Mouse (Mus musculus): Measurements from ENCODE around the gene Zscan10. TPM values are rescaled to one million over a fixed set of nuclear protein-coding genes. Genes with fewer than 3 reads are reported as not detected.

The Zscan10 gene
- polyA plus RNA-seq, 1 experiment from 2014 or later, result not detected

DNA sequence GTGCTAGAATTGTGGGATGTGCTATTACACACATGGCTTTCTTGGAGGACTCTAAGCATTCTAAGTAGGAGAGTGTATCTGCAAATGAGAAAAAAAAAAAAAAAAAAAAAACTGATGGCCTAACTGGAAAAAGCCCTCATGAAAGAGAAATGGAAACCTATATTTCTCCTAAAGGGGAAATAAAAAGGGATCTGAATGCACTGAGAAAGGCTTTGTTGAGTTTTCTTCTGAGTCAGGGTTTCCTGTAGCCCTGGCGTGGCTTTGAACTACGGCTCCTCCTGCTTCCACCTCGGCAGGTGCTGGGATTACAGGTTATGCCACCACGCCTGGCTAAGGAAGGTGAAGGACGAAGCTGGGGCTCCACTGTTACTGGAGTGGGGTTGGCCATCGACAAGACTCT, 53.3 kb downstream of the Zscan10 start:
- 55% methylated on average over 6 of the region's 6 CpGs for WGBS
- no peak for ATAC-seq (ENCODE audit: insufficient number of reproducible peaks, low FRiP score)
- Histone ChIP-seq H3K9me3 (replicated peaks) (no peaks in the 10 kb centered on the region), H3K27ac (ENCODE audit: poor library complexity, severe bottlenecking) (no peak overlapping the region), H3K4me2 (no peak overlapping the region), H3K9ac (no peak overlapping the region), H3K27me3 (replicated peaks) (peaks cover 17% of the 10 kb centered on the region), H3K36me3 (no peaks in the 10 kb centered on the region), H3K4me1 (replicated peaks) (no peaks in the 10 kb centered on the region), H3K4me3 (no peak overlapping the region)

DNA sequence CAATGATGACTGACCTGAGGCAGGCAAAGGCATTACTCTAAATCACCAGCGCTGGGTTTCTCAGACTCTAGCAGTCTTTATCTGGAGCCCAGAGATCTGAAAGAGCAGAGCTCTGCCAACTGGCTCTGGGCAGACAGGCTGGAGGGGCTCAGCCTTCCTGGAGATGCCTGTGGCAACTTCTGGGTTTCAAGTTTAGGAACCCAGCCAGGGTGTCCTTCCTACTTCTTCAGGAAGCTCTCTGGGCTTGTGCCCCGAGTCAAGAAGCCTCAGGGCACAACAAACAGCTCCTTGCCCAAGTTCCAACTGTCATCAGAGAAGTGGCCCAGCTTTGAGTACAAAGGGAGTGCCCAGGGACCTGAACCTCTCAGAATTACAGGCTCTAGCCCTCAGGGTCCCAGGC, 53.8 kb downstream of the Zscan10 start:
- Histone ChIP-seq H3K4me1 (replicated peaks) (no peaks in the 10 kb centered on the region), H3K9me3 (replicated peaks) (no peaks in the 10 kb centered on the region), H3K27ac (ENCODE audit: poor library complexity, severe bottlenecking) (no peak overlapping the region), H3K27me3 (replicated peaks) (peaks cover 22% of the 10 kb centered on the region), H3K36me3 (no peaks in the 10 kb centered on the region), H3K4me3 (no peak overlapping the region), H3K9ac (no peak overlapping the region), H3K4me2 (no peak overlapping the region)
- ATAC-seq (ENCODE audit: insufficient number of reproducible peaks, low FRiP score), result no peak
- WGBS, result 66% methylated on average over 2 of the region's 2 CpGs

DNA sequence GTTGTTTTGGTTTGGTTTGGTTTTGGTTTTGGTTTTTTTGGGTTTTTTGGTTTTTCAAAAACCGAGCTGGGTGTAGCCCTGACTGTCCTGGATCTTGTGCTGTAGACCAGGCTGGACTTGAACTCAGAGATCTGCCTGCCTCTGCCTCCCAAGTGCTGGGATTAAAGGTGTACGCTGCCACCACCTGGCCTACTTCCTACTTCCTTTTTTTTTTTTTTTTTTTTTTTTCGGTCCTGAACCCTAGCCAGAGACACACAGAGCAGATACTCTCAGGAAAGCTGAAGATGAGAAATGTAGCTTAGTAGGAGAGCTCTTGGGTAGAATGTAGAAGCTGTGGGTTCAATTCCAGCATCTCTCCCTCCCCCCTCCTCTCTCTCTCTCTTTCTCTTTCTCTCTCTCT, 57.8 kb downstream of the Zscan10 start:
- H3K36me3 ChIP-seq, result no peaks in the 10 kb centered on the region
- peaks cover 7% of the 10 kb centered on the region; the same call in 1 of the 2 replicates for H3K4me1 ChIP-seq (replicated peaks)
- no peak for ATAC-seq (ENCODE audit: insufficient number of reproducible peaks, low FRiP score)
- H3K9me3 ChIP-seq (replicated peaks), result no peaks in the 10 kb centered on the region
- peaks cover 61% of the 10 kb centered on the region for H3K27me3 ChIP-seq (replicated peaks)
- H3K9ac ChIP-seq, result no peak overlapping the region
- 71% methylated on average over 3 of the region's 3 CpGs for WGBS
- no peak overlapping the region for H3K4me3 ChIP-seq
- H3K4me2 ChIP-seq, result no peak overlapping the region
- H3K27ac ChIP-seq (ENCODE audit: poor library complexity, severe bottlenecking), result no peak overlapping the region

DNA sequence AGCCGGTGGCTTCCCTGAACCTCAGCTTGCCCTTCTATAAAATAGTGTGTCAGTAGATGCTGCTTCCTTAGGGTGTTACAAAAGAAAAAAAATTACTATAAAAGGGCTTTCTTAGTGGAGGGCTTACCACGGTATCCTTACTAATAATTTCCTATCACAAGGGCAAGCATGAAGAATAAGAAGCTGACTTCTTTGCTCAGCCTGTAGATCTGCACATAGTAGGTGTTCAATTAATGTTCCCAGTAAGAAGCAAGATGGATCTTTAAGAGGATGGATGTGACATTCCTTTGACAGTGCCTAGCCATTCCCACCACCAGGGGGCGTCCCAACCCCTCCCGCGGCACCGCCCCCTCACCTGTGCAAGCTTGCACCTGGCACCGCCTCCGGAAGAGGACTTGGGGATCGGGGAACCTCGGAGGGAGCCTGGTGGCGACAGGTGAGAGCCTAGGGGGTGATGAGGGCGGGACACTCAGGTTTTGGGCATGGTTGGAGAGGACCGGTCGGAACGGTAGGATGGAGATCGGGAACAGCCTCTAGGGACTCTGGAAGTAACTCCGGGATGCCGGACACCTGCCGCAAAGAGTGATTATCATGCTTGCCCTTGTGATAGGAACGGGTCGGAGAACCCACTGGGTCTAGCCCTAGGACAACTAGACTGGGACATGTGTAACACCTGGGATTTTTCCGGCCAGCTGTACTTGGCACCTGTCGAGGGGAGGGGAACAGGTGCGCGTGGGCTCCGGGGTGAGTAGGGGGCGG, 59.6 kb downstream of the Zscan10 start, which contains the start of gene Bicdl2:
Gene Bicdl2 (plus strand): TSS at position 390 of the 759 bp plus-strand sequence.
- 6% methylated on average over 27 of the region's 27 CpGs for WGBS
- Histone ChIP-seq H3K4me3 (peak within 1 kb of the TSS; percentile 7), H3K9me3 (replicated peaks) (no peaks in the 10 kb centered on the region), H3K4me1 (replicated peaks) (peaks cover 10% of the 10 kb centered on the region; the same call in 1 of the 2 replicates), H3K36me3 (no peaks in the 10 kb centered on the region), H3K4me2 (peak within 1 kb of the TSS; percentile 38), H3K27me3 (replicated peaks) (peaks cover 60% of the 10 kb centered on the region), H3K9ac (no peak within 1 kb of the TSS), H3K27ac (ENCODE audit: poor library complexity, severe bottlenecking) (no peak within 1 kb of the TSS)
- no peak for ATAC-seq (ENCODE audit: insufficient number of reproducible peaks, low FRiP score)

Other genes with a start within 250 kb of the Zscan10 start
- gene Vmn2r116, start 216.3 kb upstream of the Zscan10 start, polyA plus RNA-seq (2016; fragmentation: Nextera tagmentation; extraction: Ambion mirVana), result not detected in 2 replicates
- not detected in 2 replicates for gene Vmn2r117, start 121.2 kb upstream of the Zscan10 start, polyA plus RNA-seq (2016; fragmentation: Nextera tagmentation; extraction: Ambion mirVana)
- gene Zfp213, start 36.6 kb upstream of the Zscan10 start, polyA plus RNA-seq (2016; fragmentation: Nextera tagmentation; extraction: Ambion mirVana), result 14.1 and 16.9 TPM in 2 replicates
- gene Zfp13, start 1.4 kb upstream of the Zscan10 start, polyA plus RNA-seq (2016; fragmentation: Nextera tagmentation; extraction: Ambion mirVana), result 9.1 and 10.7 TPM in 2 replicates
- gene Mmp25, start 44.4 kb downstream of the Zscan10 start, polyA plus RNA-seq (2016; fragmentation: Nextera tagmentation; extraction: Ambion mirVana), result 0.42 and 0.75 TPM in 2 replicates
- gene Bicdl2, start 59.6 kb downstream of the Zscan10 start, polyA plus RNA-seq (2016; fragmentation: Nextera tagmentation; extraction: Ambion mirVana), result 0.36 TPM in 1 of 2 replicates, not detected in the other
- 334 and 337 TPM in 2 replicates for gene Hcfc1r1, start 72.7 kb downstream of the Zscan10 start, polyA plus RNA-seq (2016; fragmentation: Nextera tagmentation; extraction: Ambion mirVana)
- 35.8 and 39.1 TPM in 2 replicates for gene Thoc6, start 73.0 kb downstream of the Zscan10 start, polyA plus RNA-seq (2016; fragmentation: Nextera tagmentation; extraction: Ambion mirVana)
- gene Tnfrsf12a, start 76.6 kb downstream of the Zscan10 start, polyA plus RNA-seq (2016; fragmentation: Nextera tagmentation; extraction: Ambion mirVana), result 117 and 119 TPM in 2 replicates
- 2.2 and 3.1 TPM in 2 replicates for gene Cldn6, start 78.4 kb downstream of the Zscan10 start, polyA plus RNA-seq (2016; fragmentation: Nextera tagmentation; extraction: Ambion mirVana)
- gene Cldn9, start 83.2 kb downstream of the Zscan10 start, polyA plus RNA-seq (2016; fragmentation: Nextera tagmentation; extraction: Ambion mirVana), result not detected in 2 replicates
- gene 1520401A03Rik, start 121.9 kb downstream of the Zscan10 start, polyA plus RNA-seq (2016; fragmentation: Nextera tagmentation; extraction: Ambion mirVana), result 0.18 TPM in 1 of 2 replicates, not detected in the other
- 32.4 and 32.7 TPM in 2 replicates for gene Pkmyt1, start 125.5 kb downstream of the Zscan10 start, polyA plus RNA-seq (2016; fragmentation: Nextera tagmentation; extraction: Ambion mirVana)
- gene Paqr4, start 140.0 kb downstream of the Zscan10 start, polyA plus RNA-seq (2016; fragmentation: Nextera tagmentation; extraction: Ambion mirVana), result 10.3 and 11.2 TPM in 2 replicates
- 0.17 and 0.33 TPM in 2 replicates for gene Kremen2, start 145.0 kb downstream of the Zscan10 start, polyA plus RNA-seq (2016; fragmentation: Nextera tagmentation; extraction: Ambion mirVana)
- gene Flywch1, start 170.7 kb downstream of the Zscan10 start, polyA plus RNA-seq (2016; fragmentation: Nextera tagmentation; extraction: Ambion mirVana), result 64.1 and 67.5 TPM in 2 replicates
- 6.9 and 7.3 TPM in 2 replicates for gene Flywch2, start 185.2 kb downstream of the Zscan10 start, polyA plus RNA-seq (2016; fragmentation: Nextera tagmentation; extraction: Ambion mirVana)
- gene Srrm2, start 189.7 kb downstream of the Zscan10 start, polyA plus RNA-seq (2016; fragmentation: Nextera tagmentation; extraction: Ambion mirVana), result 399 TPM in 2 replicates
- gene Elob, start 228.3 kb downstream of the Zscan10 start, polyA plus RNA-seq (2016; fragmentation: Nextera tagmentation; extraction: Ambion mirVana), result 878 and 903 TPM in 2 replicates
- gene Prss33, start 235.2 kb downstream of the Zscan10 start, polyA plus RNA-seq (2016; fragmentation: Nextera tagmentation; extraction: Ambion mirVana), result not detected in 2 replicates
- not detected in 2 replicates for gene Prss32, start 243.0 kb downstream of the Zscan10 start, polyA plus RNA-seq (2016; fragmentation: Nextera tagmentation; extraction: Ambion mirVana)
- 0.36 TPM in 1 of 2 replicates, not detected in the other for gene Prss41, start 243.3 kb downstream of the Zscan10 start, polyA plus RNA-seq (2016; fragmentation: Nextera tagmentation; extraction: Ambion mirVana)

Data from heart, embryonic 12.5 days (tissue).